Comparison of ENCODE assay signal across 13 mouse cellular contexts in the genomic region with DNA sequence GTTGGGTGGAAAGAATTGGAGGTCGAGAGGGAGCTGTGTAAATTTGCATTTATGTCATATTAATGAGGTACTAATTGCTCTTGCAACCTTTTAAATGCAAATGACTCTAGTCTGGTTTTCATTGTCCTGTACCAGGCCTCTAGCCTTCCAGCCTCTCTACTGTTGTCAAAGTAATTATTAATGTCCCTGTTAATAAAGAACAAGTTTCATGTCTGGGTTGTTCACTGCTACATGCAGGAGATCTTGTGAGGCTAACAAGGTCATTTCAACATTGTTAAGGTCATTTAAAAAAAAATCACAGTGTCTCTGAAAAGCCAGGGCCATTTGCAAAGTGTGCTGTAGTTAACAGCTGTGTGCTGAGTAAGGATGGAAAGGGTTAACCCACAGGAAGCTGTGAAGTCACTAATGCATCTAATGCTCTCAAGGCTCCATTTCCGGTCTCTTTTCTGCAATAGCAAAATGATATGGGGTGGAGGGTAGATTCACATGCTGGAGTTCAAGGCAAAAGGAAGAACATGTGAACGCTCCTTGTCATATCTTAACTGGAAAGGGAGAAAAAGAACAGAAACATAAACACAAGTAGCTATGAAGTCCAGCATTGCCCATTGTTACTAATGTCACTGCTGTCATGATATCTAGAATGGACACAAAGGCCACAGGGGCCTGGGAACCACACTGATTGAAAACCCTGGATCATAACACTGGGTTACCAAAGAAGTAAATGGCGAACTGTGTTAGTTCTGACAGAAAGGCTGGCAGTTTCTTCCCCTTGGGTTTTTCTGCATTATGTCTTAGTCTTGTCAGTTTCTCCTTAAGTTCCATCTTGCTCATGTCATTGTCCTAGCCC.
A peak's percentile ranks its signal among the peaks of the same experiment; 100 is the strongest.
DNase-seq lines count a peak whose midpoint lies in the region; ATAC-seq and TF ChIP-seq lines count a peak whose summit lies in the region.
"Had no signal": no experiment of that assay in that cellular context is flagged by ENCODE, and none has a peak within 500 bp of the region (broad histone marks: within the 10 kb centered on the region; RNA-seq: fewer than 3 reads in every experiment).

No protein-coding gene starts in this region.

- no peak for TF ChIP-seq POLR2A in heart, adult 2 months (IDR thresholded peaks at IDR 0.05; ENCODE audit: insufficient read depth, low read depth, low read length)

- DNase-seq in heart, adult 2 months, result no peak
- DNase-seq in midbrain, embryonic 14.5 days, result no peak
- no peak for DNase-seq in midbrain, embryonic 10.5 days (ENCODE audit: low spot score)
- no peak for DNase-seq in forebrain, embryonic 11.5 days (ENCODE audit: low spot score)
- DNase-seq in cerebellum, postnatal 10 days, result no peak
- no peak for DNase-seq in right cerebral cortex, postnatal 10 days (ENCODE audit: low spot score in 2 of 2)

- H3K27me3 ChIP-seq in heart, embryonic 14.5 days (ENCODE audit: control insufficient read depth, insufficient read depth, low read length), result no peaks in the 10 kb centered on the region
- no peaks in the 10 kb centered on the region for H3K27me3 ChIP-seq in heart, adult 2 months (ENCODE audit: control insufficient read depth, insufficient read depth, low read length)
- no peaks in the 10 kb centered on the region for H3K27me3 ChIP-seq in midbrain, embryonic 14.5 days (ENCODE audit: control insufficient read depth, insufficient read depth, low read length)
- no peaks in the 10 kb centered on the region for H3K27me3 ChIP-seq in midbrain, embryonic 10.5 days (ENCODE audit: low read depth, poor library complexity, severe bottlenecking)
- H3K27me3 ChIP-seq in forebrain, embryonic 11.5 days (ENCODE audit: control insufficient read depth, insufficient read depth, low read length), result no peaks in the 10 kb centered on the region
- H3K27me3 ChIP-seq: embryonic facial prominence, embryonic 12.5 days; limb, embryonic 13.5 days; stomach, embryonic 15.5 days had no signal

- TF ChIP-seq EP300 in heart, adult 2 months (IDR thresholded peaks at IDR 0.05; ENCODE audit: insufficient read depth, low read depth, low read length), result no peak

- no peaks in the 10 kb centered on the region for H3K9me3 ChIP-seq in heart, embryonic 14.5 days (ENCODE audit: control insufficient read depth, low read length)
- no peaks in the 10 kb centered on the region for H3K9me3 ChIP-seq in midbrain, embryonic 14.5 days (ENCODE audit: control insufficient read depth, low read length)
- H3K9me3 ChIP-seq in midbrain, embryonic 10.5 days (replicated peaks), result no peaks in the 10 kb centered on the region
- H3K9me3 ChIP-seq in forebrain, embryonic 11.5 days (ENCODE audit: control insufficient read depth, low read length), result no peaks in the 10 kb centered on the region
- H3K9me3 ChIP-seq: embryonic facial prominence, embryonic 12.5 days; limb, embryonic 13.5 days; stomach, embryonic 15.5 days had no signal

- ATAC-seq in heart, embryonic 14.5 days (ENCODE audit: insufficient number of reproducible peaks, insufficient read depth, low FRiP score, low read depth), result peak; percentile 44
- 0 out of 2 replicates have a peak, but pooled peaks have one; percentile 34 for ATAC-seq in midbrain, embryonic 14.5 days (ENCODE audit: low FRiP score, low TSS enrichment)
- ATAC-seq in forebrain, embryonic 11.5 days (replicated peaks; ENCODE audit: low FRiP score), result peak; percentile 55
- ATAC-seq in megakaryocyte progenitor cell, adult 5-6 weeks (replicated peaks; ENCODE audit: poor library complexity), result peak; percentile 29; the same call in 1 of the 2 replicates
- ATAC-seq: hindbrain, embryonic 16.5 days had no signal

- WGBS in heart, embryonic 14.5 days, result 32% methylated on average over 4 of the region's 4 CpGs
- 55% methylated on average over 4 of the region's 4 CpGs for WGBS in heart, adult 2 months
- WGBS in midbrain, embryonic 14.5 days, result 56% methylated on average over 4 of the region's 4 CpGs
- WGBS in midbrain, embryonic 10.5 days, result 73% methylated on average over 4 of the region's 4 CpGs
- 53% methylated on average over 4 of the region's 4 CpGs for WGBS in forebrain, embryonic 11.5 days

- H3K36me3 ChIP-seq in heart, embryonic 14.5 days (ENCODE audit: control insufficient read depth, insufficient read depth, low read length), result no peaks in the 10 kb centered on the region
- H3K36me3 ChIP-seq in heart, adult 2 months (ENCODE audit: control insufficient read depth, insufficient read depth, low read length), result no peaks in the 10 kb centered on the region
- H3K36me3 ChIP-seq in midbrain, embryonic 14.5 days (ENCODE audit: control insufficient read depth, insufficient read depth, low read length), result no peaks in the 10 kb centered on the region
- no peaks in the 10 kb centered on the region for H3K36me3 ChIP-seq in midbrain, embryonic 10.5 days
- no peaks in the 10 kb centered on the region for H3K36me3 ChIP-seq in forebrain, embryonic 11.5 days (ENCODE audit: control insufficient read depth, insufficient read depth, low read length)
- H3K36me3 ChIP-seq: embryonic facial prominence, embryonic 12.5 days; limb, embryonic 13.5 days; stomach, embryonic 15.5 days had no signal

- peak overlapping the region; percentile 59 to 78 for H3K27ac ChIP-seq in heart, embryonic 14.5 days (replicated peaks in 1 of 2; ENCODE audit: control insufficient read depth in 1 of 2, insufficient read depth in 1 of 2, low read depth in 2 of 2, low read length in 2 of 2)
- no peak overlapping the region for H3K27ac ChIP-seq in heart, adult 2 months
- H3K27ac ChIP-seq in midbrain, embryonic 14.5 days (replicated peaks; ENCODE audit: low read depth, low read length), result 0 out of 2 replicates have a peak overlapping the region, but pooled peaks have one; percentile 37
- H3K27ac ChIP-seq in midbrain, embryonic 10.5 days (replicated peaks), result no peak overlapping the region
- no peak overlapping the region for H3K27ac ChIP-seq in forebrain, embryonic 11.5 days (ENCODE audit: low read depth, low read length)
- H3K27ac ChIP-seq: embryonic facial prominence, embryonic 12.5 days; limb, embryonic 13.5 days; macrophage; stomach, embryonic 15.5 days had no signal

- H3K79me2 ChIP-seq in heart, adult 2 months (replicated peaks; ENCODE audit: control insufficient read depth, insufficient read depth, low read length), result no peaks in the 10 kb centered on the region

- intact Hi-C loops in heart, adult 2 months (cut with DNase I), result no loop called here

- H3K4me3 ChIP-seq in heart, embryonic 14.5 days (ENCODE audit: control insufficient read depth in 1 of 2, insufficient read depth in 1 of 2, low read depth in 1 of 2, low read length in 2 of 2), result no peak overlapping the region
- H3K4me3 ChIP-seq in heart, adult 2 months, result no peak overlapping the region
- H3K4me3 ChIP-seq in midbrain, embryonic 14.5 days (replicated peaks; ENCODE audit: low read depth, low read length), result no peak overlapping the region
- no peak overlapping the region for H3K4me3 ChIP-seq in midbrain, embryonic 10.5 days
- no peak overlapping the region for H3K4me3 ChIP-seq in forebrain, embryonic 11.5 days (ENCODE audit: low read depth, low read length)
- H3K4me3 ChIP-seq: embryonic facial prominence, embryonic 12.5 days; limb, embryonic 13.5 days; stomach, embryonic 15.5 days had no signal

- no peak overlapping the region for H3K9ac ChIP-seq in heart, embryonic 14.5 days (ENCODE audit: low read length)
- H3K9ac ChIP-seq in heart, adult 2 months (ENCODE audit: low read depth, low read length), result no peak overlapping the region
- no peak overlapping the region for H3K9ac ChIP-seq in midbrain, embryonic 14.5 days (replicated peaks; ENCODE audit: low read length)
- no peak overlapping the region for H3K9ac ChIP-seq in forebrain, embryonic 11.5 days (ENCODE audit: low read length)
- H3K9ac ChIP-seq: embryonic facial prominence, embryonic 12.5 days; limb, embryonic 13.5 days; stomach, embryonic 15.5 days had no signal

- TF ChIP-seq CTCF in heart, adult 2 months (IDR thresholded peaks at IDR 0.05), result no peak

- peaks cover 15 to 39% of the 10 kb centered on the region in 2 experiments for H3K4me1 ChIP-seq in heart, embryonic 14.5 days (ENCODE audit: control insufficient read depth in 2 of 2, insufficient read depth in 2 of 2, low read length in 2 of 2)
- H3K4me1 ChIP-seq in heart, adult 2 months (ENCODE audit: control insufficient read depth, insufficient read depth, low read length), result no peaks in the 10 kb centered on the region; the same call in 1 of the 2 replicates
- peaks cover 9% of the 10 kb centered on the region for H3K4me1 ChIP-seq in midbrain, embryonic 14.5 days (ENCODE audit: control insufficient read depth, insufficient read depth, low read length)
- peaks cover 10% of the 10 kb centered on the region for H3K4me1 ChIP-seq in midbrain, embryonic 10.5 days
- H3K4me1 ChIP-seq in forebrain, embryonic 11.5 days (replicated peaks; ENCODE audit: control insufficient read depth, insufficient read depth, low read length), result peaks cover 12% of the 10 kb centered on the region; the same call in 1 of the 2 replicates
- H3K4me1 ChIP-seq: stomach, embryonic 15.5 days had no signal

- H3K4me2 ChIP-seq in heart, embryonic 14.5 days (ENCODE audit: low read length), result peak overlapping the region; percentile 2; the same call in 1 of the 2 replicates
- H3K4me2 ChIP-seq in midbrain, embryonic 14.5 days (ENCODE audit: low read length), result no peak overlapping the region
- H3K4me2 ChIP-seq in forebrain, embryonic 11.5 days (ENCODE audit: low read depth, low read length, severe bottlenecking), result no peak overlapping the region
- H3K4me2 ChIP-seq: embryonic facial prominence, embryonic 12.5 days; limb, embryonic 13.5 days; stomach, embryonic 15.5 days had no signal

Comparison
In these comparisons a context has a peak if more than half of its experiments do, and no peak if none do; other contexts are left out.
1. H3K27ac ChIP-seq: peak in heart, embryonic 14.5 days (2 of 2) and midbrain, embryonic 14.5 days (single experiment); none in heart, adult 2 months (single experiment), midbrain, embryonic 10.5 days (single experiment) and forebrain, embryonic 11.5 days (single experiment).
2. Peak in every context shown above with its lines, with median percentiles within 50 percentile points of each other: ATAC-seq.